Mouse (Mus musculus) cerebellum, postnatal 14 days (tissue): ENCODE measurements at regions not wholly inside any gene's neighbourhood (a gene's known extent, or its start where the extent isn't known, plus 50 kb on each side); places are given as distances from the start of the nearest gene placed in this dataset.

ENCODE experiments used
- DNase-seq, 2 experiments: peaks; one replicate each; pipeline ENCODE4 v3.0.0; 2021; ENCODE audit warnings: mixed read lengths in 2 of 2

- no peak for DNase-seq
These were observed 126.1 kb downstream of the Zbtb18 start for GRCm38 (mm10) chr1:177568056-177568816.

- no peak for DNase-seq
These were observed 127.4 kb downstream of the Zbtb18 start for GRCm38 (mm10) chr1:177569572-177569971.

GRCm38 (mm10) chr1:177573017-177573725, 131.0 kb downstream of the Zbtb18 start:
- peak; percentile 94 to 95 for DNase-seq

GRCm38 (mm10) chr1:177573781-177574180, 131.6 kb downstream of the Zbtb18 start:
- DNase-seq, result no peak

GRCm38 (mm10) chr1:177574312-177574711, 132.2 kb downstream of the Zbtb18 start:
- DNase-seq, result peak in 1 of 2 experiments; percentile 53

- DNase-seq, result no peak
These were observed 142.2 kb downstream of the Zbtb18 start for GRCm38 (mm10) chr1:177584302-177584886.

GRCm38 (mm10) chr1:177585320-177585719, 143.2 kb downstream of the Zbtb18 start:
- no peak for DNase-seq

GRCm38 (mm10) chr1:177589034-177589433, 140.6 kb upstream of the 1700016C15Rik start:
- peak; percentile 91 to 93 for DNase-seq

GRCm38 (mm10) chr1:177589656-177590055, 140.0 kb upstream of the 1700016C15Rik start:
- no peak for DNase-seq

- peak in 1 of 2 experiments; percentile 59 for DNase-seq
These were observed 137.9 kb upstream of the 1700016C15Rik start for GRCm38 (mm10) chr1:177591742-177592141.

GRCm38 (mm10) chr1:177592337-177592736, 137.3 kb upstream of the 1700016C15Rik start:
- peak; percentile 96 to 97 for DNase-seq

- peak; percentile 61 to 62 for DNase-seq
These were observed 135.3 kb upstream of the 1700016C15Rik start for GRCm38 (mm10) chr1:177594341-177594740.

- DNase-seq, result peak in 1 of 2 experiments; percentile 42
These were observed 134.2 kb upstream of the 1700016C15Rik start for GRCm38 (mm10) chr1:177595326-177595914.

- no peak for DNase-seq
These were observed 132.6 kb upstream of the 1700016C15Rik start for GRCm38 (mm10) chr1:177597036-177597435.

GRCm38 (mm10) chr1:177605353-177605969, 124.2 kb upstream of the 1700016C15Rik start:
- DNase-seq, result no peak

- DNase-seq, result peak in 1 of 2 experiments; percentile 39
These were observed 122.0 kb upstream of the 1700016C15Rik start for GRCm38 (mm10) chr1:177607565-177607964.

- DNase-seq, result peak; percentile 91 to 94
These were observed 121.0 kb upstream of the 1700016C15Rik start for GRCm38 (mm10) chr1:177608551-177609020.

GRCm38 (mm10) chr1:177609226-177609625, 120.4 kb upstream of the 1700016C15Rik start:
- DNase-seq, result peak; percentile 37 to 56

GRCm38 (mm10) chr1:177609683-177610082, 119.9 kb upstream of the 1700016C15Rik start:
- DNase-seq, result peak in 1 of 2 experiments; percentile 38

- peak in 1 of 2 experiments; percentile 48 for DNase-seq
These were observed 119.5 kb upstream of the 1700016C15Rik start for GRCm38 (mm10) chr1:177610156-177610555.

GRCm38 (mm10) chr1:177612546-177612945, 117.1 kb upstream of the 1700016C15Rik start:
- no peak for DNase-seq

GRCm38 (mm10) chr1:177615609-177616008, 114.0 kb upstream of the 1700016C15Rik start:
- no peak for DNase-seq
